Mouse (Mus musculus) spleen, adult 18-20 months (tissue): ENCODE results near the gene Xlr5b.
"Not testable (repeated sequence)": the region's sequence is repeated elsewhere in the genome, so short reads cannot be mapped to it uniquely, and the experiment has no call there.

ENCODE experiments used
- DNase-seq, 2 experiments: peaks; one replicate each; pipeline ENCODE4 v3.0.0; 2022; ENCODE audit warnings: mixed read lengths in 2 of 2

Gene Xlr5b

DNA sequence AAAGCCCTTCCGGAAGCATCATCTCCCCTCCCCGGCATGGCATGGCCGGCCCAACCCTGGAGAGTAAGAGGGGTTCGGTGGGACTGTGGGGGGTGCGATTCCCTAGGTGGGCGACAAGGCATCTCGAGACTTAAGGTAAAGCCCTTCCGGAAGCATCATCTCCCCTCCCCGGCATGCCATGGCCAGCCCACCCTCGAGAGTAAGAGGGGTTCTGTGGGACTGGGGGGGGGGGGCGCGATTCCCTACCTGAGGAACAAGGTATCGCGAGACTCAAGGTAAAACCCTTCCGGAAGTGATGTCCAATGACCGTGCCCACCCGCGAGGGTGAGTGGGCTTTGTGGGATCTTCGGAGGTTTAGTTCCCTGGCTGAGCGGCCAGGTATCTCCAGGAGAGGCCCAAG is at the start of gene Xlr5b:
Gene Xlr5b, plus strand, starts transcription at position 301 of the 400 bp plus-strand sequence.
- not testable (repeated sequence) for DNase-seq

DNA sequence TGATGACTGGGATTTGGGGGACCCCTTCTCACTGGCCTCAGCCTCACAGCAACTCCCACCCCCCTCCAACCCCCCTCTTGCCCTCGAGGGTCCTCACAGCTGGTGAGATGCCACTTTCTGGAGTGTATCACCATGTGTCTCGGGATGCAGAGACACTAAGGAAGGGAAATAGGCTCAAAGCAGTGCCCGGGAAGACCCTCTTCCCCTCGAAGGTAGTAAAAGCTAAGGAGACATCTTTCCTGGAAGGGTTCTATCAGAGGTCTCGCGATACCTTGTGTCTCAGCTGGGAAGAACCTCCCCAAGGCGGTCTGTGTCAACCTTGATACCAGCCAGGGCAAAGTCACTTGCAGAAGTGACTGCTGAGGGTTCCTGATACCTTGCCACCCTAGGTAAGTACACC is 31.8 kb upstream of the Xlr5b start, which contains the start of gene Gm14685:
Gene Gm14685, plus strand, starts transcription at position 301 of the 400 bp plus-strand sequence.
- DNase-seq = not testable (repeated sequence)

DNA sequence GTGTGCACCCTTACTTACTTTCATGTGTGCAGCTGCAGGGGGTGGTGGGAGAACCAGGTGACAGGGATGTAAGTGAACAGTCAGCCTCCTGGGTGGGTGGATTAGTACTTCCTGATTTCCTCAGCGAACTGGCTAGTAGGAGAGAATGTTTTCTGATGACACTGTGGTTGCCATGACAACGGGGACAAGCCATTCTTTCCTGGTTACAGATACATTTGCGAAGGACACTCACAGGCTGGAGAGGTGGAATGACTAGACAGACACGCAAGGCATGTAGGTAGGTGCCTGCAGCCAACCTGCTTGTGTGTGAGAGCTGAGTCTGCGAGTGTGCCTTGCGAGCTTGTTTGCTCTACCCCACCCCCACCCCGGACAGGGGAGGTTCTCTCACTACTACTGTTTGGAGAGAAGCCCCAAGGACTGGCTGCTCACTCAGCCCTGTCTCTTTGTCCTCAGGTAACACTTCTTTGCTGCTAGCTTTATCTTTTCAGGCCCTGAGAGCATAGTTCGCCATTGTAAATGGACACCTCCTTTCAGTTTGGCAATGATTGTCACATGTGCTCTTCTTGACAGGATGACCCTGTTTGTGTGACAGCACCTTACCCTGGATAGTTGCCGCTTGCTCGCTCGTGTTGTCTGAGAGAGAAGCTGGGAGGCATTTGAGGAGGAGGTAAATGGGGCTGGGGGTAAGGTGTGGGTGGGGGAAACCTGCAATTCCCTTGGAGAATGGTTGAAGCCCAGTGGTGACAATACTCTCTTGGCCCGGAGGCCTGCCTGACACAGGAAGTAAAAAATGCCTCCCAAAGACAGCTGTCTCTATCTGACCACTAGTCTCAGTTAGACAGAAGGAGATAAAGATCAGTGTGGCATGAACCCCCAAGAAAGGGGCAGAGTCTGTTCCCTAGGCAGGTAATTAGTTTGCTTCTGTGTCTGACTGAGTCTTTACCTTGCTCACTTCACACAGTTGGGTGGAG is 25.5 kb upstream of the Xlr5b start:
- not testable (repeated sequence) for DNase-seq

- not testable (repeated sequence) for DNase-seq
Measured at GRCm38 (mm10) chrX:73143218-73143618, 5.4 kb upstream of the Xlr5b start.

DNA sequence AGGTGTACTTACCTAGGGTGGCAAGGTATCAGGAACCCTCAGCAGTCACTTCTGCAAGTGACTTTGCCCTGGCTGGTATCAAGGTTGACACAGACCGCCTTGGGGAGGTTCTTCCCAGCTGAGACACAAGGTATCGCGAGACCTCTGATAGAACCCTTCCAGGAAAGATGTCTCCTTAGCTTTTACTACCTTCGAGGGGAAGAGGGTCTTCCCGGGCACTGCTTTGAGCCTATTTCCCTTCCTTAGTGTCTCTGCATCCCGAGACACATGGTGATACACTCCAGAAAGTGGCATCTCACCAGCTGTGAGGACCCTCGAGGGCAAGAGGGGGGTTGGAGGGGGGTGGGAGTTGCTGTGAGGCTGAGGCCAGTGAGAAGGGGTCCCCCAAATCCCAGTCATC is 754 bp downstream of the Xlr5b start, which contains the start of gene DXBay18:
Gene DXBay18, minus strand, starts transcription at position 101 of the 400 bp plus-strand sequence.
- DNase-seq = not testable (repeated sequence)

DNA sequence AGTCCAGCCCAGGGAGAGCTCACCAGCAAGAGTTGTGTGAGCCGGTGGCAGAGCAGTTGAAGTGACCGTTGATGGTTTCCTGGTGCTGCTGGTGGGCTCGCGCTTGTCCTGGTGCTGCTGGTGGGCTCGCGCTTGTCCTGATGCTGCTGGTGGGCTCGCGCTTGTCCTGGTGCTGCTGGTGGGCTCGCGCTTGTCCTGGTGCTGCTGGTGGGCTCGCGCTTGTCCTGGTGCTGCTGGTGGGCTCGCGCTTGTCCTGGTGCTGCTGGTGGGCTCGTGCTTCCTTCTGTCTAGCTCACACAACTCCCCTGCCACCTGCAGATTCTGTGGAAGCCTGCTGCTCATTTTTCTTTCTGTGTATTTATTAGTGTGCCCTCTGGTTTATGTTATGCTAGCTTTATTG is 28.3 kb downstream of the Xlr5b start, which contains the start of gene Spin2d:
Gene Spin2d, minus strand, starts transcription at position 101 of the 400 bp plus-strand sequence.
- DNase-seq = not testable (repeated sequence)

GRCm38 (mm10) chrX:73191934-73192333 is 43.3 kb downstream of the Xlr5b start, which contains the start of gene Xlr3b:
Gene Xlr3b (plus strand): TSS chrX:73192207.
- DNase-seq = not testable (repeated sequence)
